Mouse (Mus musculus): ENCODE measurements around the gene Olfr166. TPM values are rescaled to one million over a fixed set of nuclear protein-coding genes. Genes with fewer than 3 reads are reported as not detected.

The Olfr166 gene
- polyA plus RNA-seq (2012; ENCODE audit: low replicate concordance), result 0.02 TPM in 1 of 2 replicates, not detected in the other

DNA sequence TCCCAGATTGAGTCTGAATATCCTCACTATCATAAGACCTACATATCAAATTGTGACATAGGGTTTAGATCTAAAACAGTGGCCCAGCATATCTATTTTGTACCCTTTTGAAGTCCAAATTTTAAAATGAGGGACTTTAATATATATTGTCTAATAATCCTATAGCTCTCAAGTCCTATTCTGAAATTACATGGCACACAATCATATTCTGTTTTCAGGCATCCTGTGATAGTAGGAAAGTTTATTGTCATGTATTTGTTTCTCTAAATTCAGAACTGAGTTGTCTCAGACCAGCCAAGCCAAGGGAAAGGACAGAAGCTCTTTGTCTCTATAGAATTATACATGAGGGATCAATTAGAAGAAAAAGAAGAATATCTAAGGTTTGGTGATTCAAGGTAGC is at the start of gene Olfr166:
Gene Olfr166 (plus strand): TSS at position 301 of the 400 bp plus-strand sequence.

DNA sequence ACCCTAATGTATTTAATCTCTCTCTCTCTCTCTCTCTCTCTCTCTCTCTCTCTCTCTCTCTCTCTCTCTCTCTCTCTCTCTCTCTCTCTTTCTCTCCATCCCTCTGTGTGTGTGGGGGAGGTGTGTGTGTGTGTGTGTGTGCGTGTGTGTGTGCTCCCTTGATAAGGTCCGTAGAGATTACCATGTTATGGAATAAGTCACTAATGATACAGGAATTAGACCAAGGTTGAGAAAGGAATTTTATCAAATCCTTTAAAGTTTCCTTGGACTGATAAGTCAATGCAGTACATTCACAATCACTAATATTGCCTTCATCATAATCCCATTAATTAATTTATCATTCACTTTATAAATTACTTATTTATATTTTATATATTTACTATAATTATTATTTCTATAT is 38.7 kb downstream of the Olfr166 start, which contains the start of gene Olfr167:
Gene Olfr167 (minus strand): TSS at position 101 of the 400 bp plus-strand sequence.

DNA sequence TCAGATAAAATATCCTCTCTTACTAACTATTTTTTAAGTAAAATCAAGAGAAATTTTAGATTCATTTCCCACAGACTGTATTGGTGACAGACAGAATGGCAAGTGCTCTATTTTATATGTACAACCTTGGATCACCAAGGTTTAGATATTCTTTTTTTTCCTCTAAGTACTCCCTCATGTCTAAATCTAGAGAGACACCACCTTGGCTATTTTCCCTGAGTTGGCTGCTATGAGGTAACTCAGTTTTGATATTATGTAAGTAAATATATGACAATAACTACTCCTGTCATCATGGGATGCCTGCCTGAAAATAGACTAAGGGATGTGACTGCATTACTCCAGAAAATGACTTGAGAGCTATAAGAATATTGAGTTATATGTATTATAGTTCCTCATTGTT is 52.0 kb downstream of the Olfr166 start, which contains the start of gene Olfr168:
Gene Olfr168 (minus strand): TSS at position 101 of the 400 bp plus-strand sequence.

Other genes with a start within 250 kb of the Olfr166 start
- not detected in 2 replicates for gene Olfr164, start 169.6 kb upstream of the Olfr166 start, polyA plus RNA-seq (2012; ENCODE audit: low replicate concordance)
- gene Olfr165, start 60.6 kb upstream of the Olfr166 start, polyA plus RNA-seq (2012; ENCODE audit: low replicate concordance), result not detected in 2 replicates
- gene Olfr167, start 38.6 kb downstream of the Olfr166 start, polyA plus RNA-seq (2012; ENCODE audit: low replicate concordance), result not detected in 2 replicates
- gene Olfr168, start 51.9 kb downstream of the Olfr166 start, polyA plus RNA-seq (2012; ENCODE audit: low replicate concordance), result not detected in 2 replicates
- not detected in 2 replicates for gene Olfr169, start 88.1 kb downstream of the Olfr166 start, polyA plus RNA-seq (2012; ENCODE audit: low replicate concordance)
- gene Olfr170, start 128.2 kb downstream of the Olfr166 start, polyA plus RNA-seq (2012; ENCODE audit: low replicate concordance), result not detected in 2 replicates
- not detected in 2 replicates for gene Olfr171, start 146.2 kb downstream of the Olfr166 start, polyA plus RNA-seq (2012; ENCODE audit: low replicate concordance)
- 0.03 and 0.22 TPM in 2 replicates for gene Lamp3, start 222.7 kb downstream of the Olfr166 start, polyA plus RNA-seq (2012; ENCODE audit: low replicate concordance)